Mouse (Mus musculus): ENCODE results near the gene Tmem259. TPM values are rescaled to one million over a fixed set of nuclear protein-coding genes. Genes with fewer than 3 reads are reported as not detected.
"Not testable (repeated sequence)": the region's sequence is repeated elsewhere in the genome, so short reads cannot be mapped to it uniquely, and the experiment has no call there.

Tmem259 gene
- polyA plus RNA-seq, 1 experiment = 131 TPM

- Histone ChIP-seq H3K4me3 (replicated peaks; ENCODE audit: control insufficient read depth, low read depth, low read length) (no peak overlapping the region), H3K4me1 (ENCODE audit: control insufficient read depth, insufficient read depth, low read length) (peaks cover 2% of the 10 kb centered on the region), H3K27ac (ENCODE audit: control insufficient read depth, insufficient read depth, low read depth, low read length, poor library complexity) (no peak overlapping the region)
- 87% methylated on average over 7 of the region's 7 CpGs for WGBS
- TF ChIP-seq POLR2A (IDR thresholded peaks at IDR 0.05; ENCODE audit: borderline replicate concordance, control insufficient read depth, low read depth, low read length) = no peak
- no peak for TF ChIP-seq CTCF (IDR thresholded peaks at IDR 0.05; ENCODE audit: control insufficient read depth, insufficient read depth, low read length)
Measured at GRCm38 (mm10) chr10:79964727-79965126, 19.4 kb downstream of the Tmem259 start.

- H3K4me3 ChIP-seq (replicated peaks; ENCODE audit: control insufficient read depth, low read depth, low read length) = peak overlapping the region; percentile 79
- TF ChIP-seq POLR2A (IDR thresholded peaks at IDR 0.05; ENCODE audit: borderline replicate concordance, control insufficient read depth, low read depth, low read length) = no peak
- TF ChIP-seq CTCF (IDR thresholded peaks at IDR 0.05; ENCODE audit: control insufficient read depth, insufficient read depth, low read length) = no peak
- H3K4me1 ChIP-seq (ENCODE audit: control insufficient read depth, insufficient read depth, low read length) = peaks cover 4% of the 10 kb centered on the region
- no peak overlapping the region for H3K27ac ChIP-seq (ENCODE audit: control insufficient read depth, insufficient read depth, low read depth, low read length, poor library complexity)
- 11% methylated on average over 10 of the region's 10 CpGs for WGBS
Measured at GRCm38 (mm10) chr10:79960671-79961294, 23.3 kb downstream of the Tmem259 start.

GRCm38 (mm10) chr10:79959847-79960601, 24.1 kb downstream of the Tmem259 start, which contains the start of gene Wdr18:
Gene Wdr18, plus strand, starts transcription at chr10:79960152.
- under 1% methylated on average over 61 of the region's 61 CpGs for WGBS
- Histone ChIP-seq H3K27ac (ENCODE audit: control insufficient read depth, insufficient read depth, low read depth, low read length, poor library complexity) (no peak within 1 kb of the TSS; the same call in 1 of the 2 replicates), H3K4me3 (replicated peaks; ENCODE audit: control insufficient read depth, low read depth, low read length) (peak within 1 kb of the TSS; percentile 79), H3K4me1 (ENCODE audit: control insufficient read depth, insufficient read depth, low read length) (peaks cover 4% of the 10 kb centered on the region)
- TF ChIP-seq CTCF (IDR thresholded peaks at IDR 0.05; ENCODE audit: control insufficient read depth, insufficient read depth, low read length) (peak; percentile 97), POLR2A (IDR thresholded peaks at IDR 0.05; ENCODE audit: borderline replicate concordance, control insufficient read depth, low read depth, low read length) (peak; percentile 48; the same call in 1 of the 2 replicates)

GRCm38 (mm10) chr10:79959412-79959811, 24.7 kb downstream of the Tmem259 start:
- 20% methylated on average over 10 of the region's 10 CpGs for WGBS
- H3K4me1 ChIP-seq (ENCODE audit: control insufficient read depth, insufficient read depth, low read length); H3K27ac ChIP-seq (ENCODE audit: control insufficient read depth, insufficient read depth, low read depth, low read length, poor library complexity): not testable (repeated sequence)
- peak overlapping the region; percentile 31 for H3K4me3 ChIP-seq (replicated peaks; ENCODE audit: control insufficient read depth, low read depth, low read length)

GRCm38 (mm10) chr10:79958140-79958816, 25.9 kb downstream of the Tmem259 start:
- Histone ChIP-seq H3K4me1 (ENCODE audit: control insufficient read depth, insufficient read depth, low read length) (peaks cover 5% of the 10 kb centered on the region), H3K27ac (ENCODE audit: control insufficient read depth, insufficient read depth, low read depth, low read length, poor library complexity) (no peak overlapping the region), H3K4me3 (replicated peaks; ENCODE audit: control insufficient read depth, low read depth, low read length) (peak overlapping the region; percentile 17)
- 20% methylated on average over 21 of the region's 21 CpGs for WGBS
- TF ChIP-seq POLR2A (IDR thresholded peaks at IDR 0.05; ENCODE audit: borderline replicate concordance, control insufficient read depth, low read depth, low read length) (no peak), CTCF (IDR thresholded peaks at IDR 0.05; ENCODE audit: control insufficient read depth, insufficient read depth, low read length) (peak; percentile 99)

GRCm38 (mm10) chr10:79956643-79957154, 27.4 kb downstream of the Tmem259 start:
- 69% methylated on average over 4 of the region's 4 CpGs for WGBS
- H3K27ac ChIP-seq (ENCODE audit: control insufficient read depth, insufficient read depth, low read depth, low read length, poor library complexity) = no peak overlapping the region
- no peak for TF ChIP-seq CTCF (IDR thresholded peaks at IDR 0.05; ENCODE audit: control insufficient read depth, insufficient read depth, low read length)
- TF ChIP-seq POLR2A (IDR thresholded peaks at IDR 0.05; ENCODE audit: borderline replicate concordance, control insufficient read depth, low read depth, low read length) = no peak
- no peak overlapping the region for H3K4me3 ChIP-seq (replicated peaks; ENCODE audit: control insufficient read depth, low read depth, low read length)
- H3K4me1 ChIP-seq (ENCODE audit: control insufficient read depth, insufficient read depth, low read length) = peaks cover 5% of the 10 kb centered on the region

GRCm38 (mm10) chr10:79955691-79956090, 28.4 kb downstream of the Tmem259 start:
- TF ChIP-seq CTCF (IDR thresholded peaks at IDR 0.05; ENCODE audit: control insufficient read depth, insufficient read depth, low read length) (no peak), POLR2A (IDR thresholded peaks at IDR 0.05; ENCODE audit: borderline replicate concordance, control insufficient read depth, low read depth, low read length) (no peak)
- Histone ChIP-seq H3K4me3 (replicated peaks; ENCODE audit: control insufficient read depth, low read depth, low read length) (no peak overlapping the region), H3K27ac (ENCODE audit: control insufficient read depth, insufficient read depth, low read depth, low read length, poor library complexity) (no peak overlapping the region), H3K4me1 (ENCODE audit: control insufficient read depth, insufficient read depth, low read length) (peaks cover 5% of the 10 kb centered on the region)
- 86% methylated on average over 9 of the region's 9 CpGs for WGBS

- TF ChIP-seq CTCF (IDR thresholded peaks at IDR 0.05; ENCODE audit: control insufficient read depth, insufficient read depth, low read length) (peak; percentile 76), POLR2A (IDR thresholded peaks at IDR 0.05; ENCODE audit: borderline replicate concordance, control insufficient read depth, low read depth, low read length) (no peak)
- H3K4me1 ChIP-seq (ENCODE audit: control insufficient read depth, insufficient read depth, low read length) = peaks cover 3% of the 10 kb centered on the region; the same call in 1 of the 2 replicates
- no peak overlapping the region for H3K27ac ChIP-seq (ENCODE audit: control insufficient read depth, insufficient read depth, low read depth, low read length, poor library complexity)
- no peak overlapping the region for H3K4me3 ChIP-seq (replicated peaks; ENCODE audit: control insufficient read depth, low read depth, low read length)
- WGBS = 75% methylated on average over 6 of the region's 6 CpGs
Measured at GRCm38 (mm10) chr10:79953946-79954345, 30.2 kb downstream of the Tmem259 start.
